Mouse (Mus musculus): Measurements from ENCODE around the gene Tor1b. TPM values are rescaled to one million over a fixed set of nuclear protein-coding genes. Genes with fewer than 3 reads are reported as not detected.

Gene Tor1b
- total and polyA plus RNA-seq, 3 experiments: 33.0 to 55.6 (median 36.9) TPM

GRCm38 (mm10) chr2:30952457-30952823 lies 319 bp upstream of the Tor1b start:
- Histone ChIP-seq H3K27ac (ENCODE audit: control insufficient read depth, low read depth, low read length) (peak overlapping the region; percentile 62), H3K4me3 (ENCODE audit: control insufficient read depth in 1 of 2, insufficient read depth in 1 of 2, low read depth in 2 of 2, low read length in 2 of 2) (peak overlapping the region; percentile 45 to 84), H3K9me3 (replicated peaks; ENCODE audit: insufficient read depth, low read length) (no peaks in the 10 kb centered on the region), H3K27me3 (ENCODE audit: control insufficient read depth in 1 of 2, insufficient read depth in 2 of 2, low read length in 2 of 2) (peaks cover 0 to 4% of the 10 kb centered on the region in 2 experiments; a peak in 3 of 4 replicates), H3K36me3 (ENCODE audit: control insufficient read depth in 1 of 2, insufficient read depth in 2 of 2, low read length in 2 of 2) (peaks cover 6 to 8% of the 10 kb centered on the region in 2 experiments; a peak in 2 of 4 replicates), H3K79me2 (ENCODE audit: control insufficient read depth, insufficient read depth, low read length, poor library complexity) (peaks cover 41% of the 10 kb centered on the region), H3K4me1 (ENCODE audit: control insufficient read depth in 1 of 2, insufficient read depth in 2 of 2, low read length in 2 of 2) (peaks cover 4 to 14% of the 10 kb centered on the region in 2 experiments; a peak in 2 of 4 replicates), H3K9ac (ENCODE audit: control insufficient read depth, low read depth, low read length, poor library complexity, severe bottlenecking) (peak overlapping the region; percentile 67)
- DNase-seq (ENCODE audit: low read depth, low spot score): no peak
- TF ChIP-seq CTCF (IDR thresholded peaks at IDR 0.05 in 2 of 3, conservative IDR thresholded peaks at IDR 0.05 in 1 of 3; ENCODE audit: control insufficient read depth in 1 of 3, insufficient read depth in 1 of 3, low read depth in 2 of 3, low read length in 3 of 3, poor library complexity in 1 of 3, severe bottlenecking in 1 of 3) (no peak), GATA1 (IDR thresholded peaks at IDR 0.05; ENCODE audit: low read depth, low read length) (no peak), ZC3H11A (IDR thresholded peaks at IDR 0.05; ENCODE audit: low read depth, low read length) (no peak), MYC (IDR thresholded peaks at IDR 0.05; ENCODE audit: low read depth, low read length) (no peak), POLR2A (IDR thresholded peaks at IDR 0.05; ENCODE audit: control insufficient read depth in 1 of 2, insufficient read depth in 1 of 2, low read depth in 1 of 2, low read length in 2 of 2, poor library complexity in 1 of 2) (no peak), CHD2 (IDR thresholded peaks at IDR 0.05; ENCODE audit: low read length) (no peak), ZNF384 (IDR thresholded peaks at IDR 0.05; ENCODE audit: low read depth, low read length) (no peak)

GRCm38 (mm10) chr2:30954797-30955196 lies 2.0 kb downstream of the Tor1b start:
- H3K4me1 ChIP-seq (ENCODE audit: control insufficient read depth in 1 of 2, insufficient read depth in 2 of 2, low read length in 2 of 2): peaks cover 4 to 14% of the 10 kb centered on the region in 2 experiments; a peak in 2 of 4 replicates

GRCm38 (mm10) chr2:30957511-30957910 lies 4.8 kb downstream of the Tor1b start:
- Histone ChIP-seq H3K9ac (ENCODE audit: control insufficient read depth, low read depth, low read length, poor library complexity, severe bottlenecking) (no peak overlapping the region), H3K4me1 (ENCODE audit: control insufficient read depth in 1 of 2, insufficient read depth in 2 of 2, low read length in 2 of 2) (peaks cover 4 to 11% of the 10 kb centered on the region in 2 experiments; a peak in 2 of 4 replicates), H3K9me3 (replicated peaks; ENCODE audit: insufficient read depth, low read length) (no peaks in the 10 kb centered on the region), H3K36me3 (ENCODE audit: control insufficient read depth in 1 of 2, insufficient read depth in 2 of 2, low read length in 2 of 2) (peaks cover 8 to 9% of the 10 kb centered on the region in 2 experiments; a peak in 2 of 4 replicates), H3K27ac (ENCODE audit: control insufficient read depth, low read depth, low read length) (no peak overlapping the region), H3K79me2 (ENCODE audit: control insufficient read depth, insufficient read depth, low read length, poor library complexity) (peaks cover 42% of the 10 kb centered on the region), H3K27me3 (ENCODE audit: control insufficient read depth in 1 of 2, insufficient read depth in 2 of 2, low read length in 2 of 2) (no peaks in the 10 kb centered on the region), H3K4me3 (ENCODE audit: control insufficient read depth in 1 of 2, insufficient read depth in 1 of 2, low read depth in 2 of 2, low read length in 2 of 2) (no peak overlapping the region)
- no peak for DNase-seq (ENCODE audit: low read depth, low spot score)
- TF ChIP-seq GABPA (IDR thresholded peaks at IDR 0.05; ENCODE audit: low read depth, low read length) (no peak), MYC (IDR thresholded peaks at IDR 0.05; ENCODE audit: low read depth, low read length) (no peak), CHD1 (IDR thresholded peaks at IDR 0.05; ENCODE audit: low read depth, low read length) (no peak), JUND (IDR thresholded peaks at IDR 0.05; ENCODE audit: low read depth, low read length) (no peak)

More at GRCm38 (mm10) chr2:30954797-30955196, 2.0 kb downstream of the Tor1b start:
- Histone ChIP-seq H3K79me2 (ENCODE audit: control insufficient read depth, insufficient read depth, low read length, poor library complexity) (peaks cover 42% of the 10 kb centered on the region), H3K9me3 (replicated peaks; ENCODE audit: insufficient read depth, low read length) (no peaks in the 10 kb centered on the region), H3K9ac (ENCODE audit: control insufficient read depth, low read depth, low read length, poor library complexity, severe bottlenecking) (peak overlapping the region; percentile 16; the same call in 1 of the 2 replicates), H3K27me3 (ENCODE audit: control insufficient read depth in 1 of 2, insufficient read depth in 2 of 2, low read length in 2 of 2) (peaks cover 0 to 1% of the 10 kb centered on the region in 2 experiments; a peak in 1 of 4 replicates), H3K4me3 (ENCODE audit: control insufficient read depth in 1 of 2, insufficient read depth in 1 of 2, low read depth in 2 of 2, low read length in 2 of 2) (peak overlapping the region; percentile 20 to 33; a peak in 3 of 4 replicates), H3K27ac (ENCODE audit: control insufficient read depth, low read depth, low read length) (no peak overlapping the region), H3K36me3 (ENCODE audit: control insufficient read depth in 1 of 2, insufficient read depth in 2 of 2, low read length in 2 of 2) (peaks cover 8 to 9% of the 10 kb centered on the region in 2 experiments; a peak in 2 of 4 replicates)
- TF ChIP-seq SIN3A (IDR thresholded peaks at IDR 0.05; ENCODE audit: low read length): 0 out of 2 replicates have a peak, but pooled peaks have one; percentile 11
- TF ChIP-seq NELFE (IDR thresholded peaks at IDR 0.05; ENCODE audit: low read depth, low read length): no peak
- DNase-seq (ENCODE audit: low read depth, low spot score): no peak
